Mouse (Mus musculus): ENCODE results near the gene Abi3bp. TPM values are rescaled to one million over a fixed set of nuclear protein-coding genes. Genes with fewer than 3 reads are reported as not detected.
A peak's percentile ranks its signal among the peaks of the same experiment; 100 is the strongest.

Abi3bp gene
- polyA plus RNA-seq, 1 experiment from 2014 or later, result 0.82 TPM

DNA sequence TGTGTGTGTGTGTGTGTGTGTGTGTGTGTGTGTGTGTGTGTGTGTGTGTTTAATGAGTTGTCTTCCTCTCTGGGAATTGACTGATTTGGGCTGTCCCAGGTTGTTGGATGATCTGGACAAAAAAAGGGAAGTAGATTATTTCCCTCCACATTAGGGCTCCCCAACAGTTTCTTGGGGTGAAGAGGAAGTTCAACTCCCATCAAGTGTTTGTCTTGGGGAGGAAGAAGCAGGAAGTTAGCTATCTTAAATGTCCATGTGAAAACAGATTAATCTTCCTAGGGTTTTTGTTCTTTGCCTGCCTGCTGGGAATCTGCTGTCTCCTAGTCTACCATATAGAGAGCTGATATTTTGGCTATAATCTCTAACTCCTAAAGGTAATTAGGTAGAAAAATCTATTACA, 181.2 kb downstream of the Abi3bp start:
- Histone ChIP-seq H3K9me3 (no peaks in the 10 kb centered on the region), H3K9ac (no peak overlapping the region), H3K4me1 (no peaks in the 10 kb centered on the region; the same call in 1 of the 2 replicates), H3K27me3 (no peaks in the 10 kb centered on the region), H3K27ac (no peak overlapping the region), H3K4me3 (replicated peaks) (no peak overlapping the region), H3K36me3 (replicated peaks) (no peaks in the 10 kb centered on the region), H3K4me2 (no peak overlapping the region)
- no peak for ATAC-seq (ENCODE audit: low FRiP score)

DNA sequence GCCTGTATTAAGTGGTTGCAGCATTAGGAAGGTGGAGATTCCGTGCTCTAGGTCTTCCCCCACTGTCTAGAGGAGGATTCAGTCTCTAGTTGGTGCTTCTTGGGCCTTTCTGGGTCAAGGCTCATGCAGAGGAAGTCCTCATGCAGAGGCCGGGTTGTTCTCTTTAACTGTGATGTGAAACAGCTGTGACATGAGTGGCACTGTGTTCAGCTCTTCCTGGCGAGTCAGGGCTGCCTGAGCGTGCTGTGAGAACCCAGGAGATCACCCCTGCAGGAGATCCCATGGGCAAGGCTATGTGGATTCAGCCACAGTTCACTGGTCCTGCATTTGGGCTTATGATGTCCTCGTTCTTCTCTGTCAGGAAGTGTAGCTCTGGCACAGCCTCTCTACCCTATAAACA, 191.8 kb downstream of the Abi3bp start:
- Histone ChIP-seq H3K9ac (no peak overlapping the region), H3K4me1 (no peaks in the 10 kb centered on the region), H3K27me3 (no peaks in the 10 kb centered on the region), H3K4me3 (replicated peaks) (no peak overlapping the region), H3K36me3 (replicated peaks) (no peaks in the 10 kb centered on the region), H3K4me2 (no peak overlapping the region), H3K9me3 (no peaks in the 10 kb centered on the region), H3K27ac (no peak overlapping the region)
- 92% methylated on average over 5 of the region's 5 CpGs for WGBS
- ATAC-seq (ENCODE audit: low FRiP score), result no peak

DNA sequence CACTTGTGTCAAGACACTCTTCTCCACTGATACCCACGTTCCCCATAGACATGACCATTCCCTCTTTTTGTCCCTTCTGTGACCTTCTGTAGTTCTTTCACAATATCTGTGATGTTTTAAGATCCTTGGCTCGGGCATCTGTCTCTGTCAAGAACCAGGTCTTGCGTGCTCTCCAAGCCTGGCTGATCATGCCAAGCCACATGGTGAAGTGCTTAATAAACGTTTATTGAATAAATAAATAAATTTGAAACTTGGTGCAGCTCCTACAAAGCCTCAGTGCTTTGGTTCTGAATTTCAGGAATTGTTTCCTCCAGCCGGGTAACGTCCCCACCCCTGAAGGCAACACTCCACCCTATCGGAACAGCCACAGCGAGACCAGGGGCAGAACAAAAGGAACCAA, 193.3 kb downstream of the Abi3bp start:
- Histone ChIP-seq H3K4me3 (replicated peaks) (no peak overlapping the region), H3K9ac (no peak overlapping the region), H3K27ac (no peak overlapping the region), H3K36me3 (replicated peaks) (no peaks in the 10 kb centered on the region), H3K27me3 (no peaks in the 10 kb centered on the region), H3K4me2 (no peak overlapping the region), H3K9me3 (no peaks in the 10 kb centered on the region), H3K4me1 (no peaks in the 10 kb centered on the region)
- WGBS, result 82% methylated on average over 8 of the region's 8 CpGs
- ATAC-seq (ENCODE audit: low FRiP score), result no peak

DNA sequence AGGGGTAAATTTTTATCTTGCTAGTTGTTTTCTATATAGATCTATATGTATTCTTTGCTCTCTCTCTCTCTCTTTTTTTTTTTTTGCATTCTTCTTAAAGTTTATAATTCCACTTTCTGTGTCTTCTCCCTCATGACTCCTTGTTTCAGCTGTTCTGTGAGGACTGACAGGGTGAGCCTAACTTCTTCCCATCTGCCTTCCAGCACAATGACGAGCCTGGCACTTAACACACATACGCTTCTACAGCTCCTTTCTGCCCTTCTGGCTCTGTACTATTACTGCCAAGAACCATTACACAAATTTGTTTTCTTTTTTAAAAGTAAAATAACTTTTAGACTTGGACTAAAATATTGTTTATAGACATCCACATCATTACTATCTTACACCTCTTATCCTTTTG, 195.7 kb downstream of the Abi3bp start:
- Histone ChIP-seq H3K9ac (no peak overlapping the region), H3K9me3 (no peaks in the 10 kb centered on the region), H3K27ac (no peak overlapping the region), H3K27me3 (no peaks in the 10 kb centered on the region), H3K4me3 (replicated peaks) (no peak overlapping the region), H3K4me2 (no peak overlapping the region), H3K4me1 (no peaks in the 10 kb centered on the region), H3K36me3 (replicated peaks) (no peaks in the 10 kb centered on the region)
- no peak for ATAC-seq (ENCODE audit: low FRiP score)
- 88% methylated on average over 2 of the region's 2 CpGs for WGBS

DNA sequence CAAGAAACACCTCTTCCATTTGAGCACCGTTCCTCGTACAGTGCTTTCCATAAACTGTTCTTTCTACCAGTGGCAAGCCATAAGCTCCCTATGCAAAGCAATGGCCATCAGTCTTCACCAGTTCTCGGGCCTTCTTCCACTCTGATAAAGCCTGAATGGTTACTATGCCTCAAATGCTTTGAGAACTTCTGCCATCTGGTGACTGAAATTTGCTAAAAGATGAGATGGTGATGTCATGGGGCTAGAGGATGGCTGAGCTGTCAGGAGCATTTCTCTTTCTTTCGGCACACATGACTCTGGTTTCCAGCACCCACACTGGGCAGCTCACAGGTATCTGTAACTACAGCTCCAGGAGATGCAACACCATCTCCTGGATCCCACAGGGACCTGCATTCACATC, 199.5 kb downstream of the Abi3bp start:
- no peak for ATAC-seq (ENCODE audit: low FRiP score)
- Histone ChIP-seq H3K27me3 (no peaks in the 10 kb centered on the region), H3K9ac (no peak overlapping the region), H3K4me3 (replicated peaks) (no peak overlapping the region), H3K36me3 (replicated peaks) (no peaks in the 10 kb centered on the region), H3K4me2 (no peak overlapping the region), H3K4me1 (no peaks in the 10 kb centered on the region), H3K27ac (no peak overlapping the region), H3K9me3 (no peaks in the 10 kb centered on the region)
- WGBS, result 81% methylated on average over 4 of the region's 4 CpGs

DNA sequence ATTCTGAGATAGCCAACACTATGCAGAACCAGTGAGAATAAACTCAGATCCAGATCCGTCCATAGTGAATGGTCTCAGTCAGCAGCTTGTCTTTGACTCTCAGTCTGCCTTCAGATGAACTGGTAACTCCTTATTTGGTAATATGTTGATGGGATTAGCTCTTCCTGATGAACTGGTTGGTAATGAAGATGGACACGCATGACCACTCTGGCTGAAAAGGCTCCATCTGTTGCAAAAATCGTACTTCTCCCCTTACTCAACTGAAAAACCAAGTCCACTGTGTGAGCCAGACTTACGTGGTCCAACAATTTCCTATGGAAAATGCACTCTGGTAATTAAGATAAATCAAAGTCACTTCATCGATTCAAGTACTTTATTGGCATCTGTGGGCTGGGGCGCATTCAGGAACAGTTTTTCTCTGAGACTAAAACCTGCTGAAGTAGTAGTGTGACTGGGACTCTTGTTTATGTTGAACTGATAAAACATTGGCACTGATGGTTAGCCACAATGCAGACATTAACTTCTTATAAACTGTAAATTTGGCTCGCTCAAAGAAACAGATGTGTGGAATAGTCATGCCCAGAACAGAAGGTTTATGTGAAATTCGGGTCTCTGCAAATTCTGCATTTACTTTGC, 203.4 kb downstream of the Abi3bp start:
- H3K9ac ChIP-seq, result no peak overlapping the region
- H3K36me3 ChIP-seq (replicated peaks), result peaks cover 16% of the 10 kb centered on the region
- H3K27ac ChIP-seq, result no peak overlapping the region
- H3K27me3 ChIP-seq, result no peaks in the 10 kb centered on the region
- no peak for ATAC-seq (ENCODE audit: low FRiP score)
- WGBS, result 78% methylated on average over 8 of the region's 8 CpGs
- no peak overlapping the region for H3K4me3 ChIP-seq (replicated peaks)
- no peaks in the 10 kb centered on the region for H3K4me1 ChIP-seq
- no peaks in the 10 kb centered on the region for H3K9me3 ChIP-seq
- H3K4me2 ChIP-seq, result no peak overlapping the region

DNA sequence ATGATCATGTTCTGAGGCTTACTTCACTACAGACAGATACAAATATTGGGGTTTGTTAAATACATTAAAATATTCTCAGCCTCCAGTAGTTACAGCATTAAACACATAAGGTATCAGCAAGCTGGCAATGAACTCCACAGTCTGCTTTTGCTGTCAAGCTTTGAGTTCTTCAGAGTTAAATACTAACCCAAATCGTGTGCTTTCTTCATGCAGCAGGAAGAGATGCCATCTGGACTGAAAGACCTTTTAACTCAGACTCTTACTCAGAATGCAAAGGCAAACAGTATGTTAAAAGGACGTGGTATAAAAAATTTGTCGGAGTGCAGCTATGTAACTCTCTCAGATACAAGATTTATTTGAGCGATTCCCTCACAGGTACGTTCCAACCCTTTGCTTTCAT, 209.1 kb downstream of the Abi3bp start:
- H3K27me3 ChIP-seq, result no peaks in the 10 kb centered on the region
- H3K4me1 ChIP-seq, result no peaks in the 10 kb centered on the region
- no peak for ATAC-seq (ENCODE audit: low FRiP score)
- WGBS, result 92% methylated on average over 5 of the region's 5 CpGs
- no peak overlapping the region for H3K27ac ChIP-seq
- no peak overlapping the region for H3K4me2 ChIP-seq
- peaks cover 45% of the 10 kb centered on the region for H3K36me3 ChIP-seq (replicated peaks)
- no peaks in the 10 kb centered on the region for H3K9me3 ChIP-seq
- no peak overlapping the region for H3K4me3 ChIP-seq (replicated peaks)
- no peak overlapping the region for H3K9ac ChIP-seq

DNA sequence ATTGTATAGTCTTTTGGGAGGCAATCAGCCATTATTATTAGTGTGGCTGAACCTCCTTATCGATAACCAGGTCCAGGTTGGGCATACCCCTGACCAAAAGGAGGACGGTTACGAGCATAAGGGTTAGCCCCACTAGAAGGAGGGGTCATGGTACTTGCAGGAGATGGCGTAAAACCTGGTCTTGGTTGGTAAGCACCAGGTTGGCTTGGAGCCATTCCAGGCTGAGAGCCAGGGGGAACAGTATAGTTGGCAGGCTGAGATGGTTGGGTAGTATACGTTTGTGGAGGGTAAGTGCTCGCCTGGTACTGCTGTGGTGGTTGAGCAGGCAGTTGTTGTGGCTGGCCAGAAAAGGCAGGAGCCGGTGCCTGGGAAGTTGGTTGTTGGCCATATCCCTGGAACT, 213.0 kb downstream of the Abi3bp start:
- no peak overlapping the region for H3K4me3 ChIP-seq (replicated peaks)
- no peaks in the 10 kb centered on the region for H3K9me3 ChIP-seq
- H3K36me3 ChIP-seq (replicated peaks), result peaks cover 35% of the 10 kb centered on the region
- H3K27me3 ChIP-seq, result no peaks in the 10 kb centered on the region
- H3K9ac ChIP-seq, result no peak overlapping the region
- no peak overlapping the region for H3K4me2 ChIP-seq
- no peak for ATAC-seq (ENCODE audit: low FRiP score)
- H3K27ac ChIP-seq, result no peak overlapping the region
- no peaks in the 10 kb centered on the region for H3K4me1 ChIP-seq
- WGBS, result 94% methylated on average over 7 of the region's 7 CpGs

DNA sequence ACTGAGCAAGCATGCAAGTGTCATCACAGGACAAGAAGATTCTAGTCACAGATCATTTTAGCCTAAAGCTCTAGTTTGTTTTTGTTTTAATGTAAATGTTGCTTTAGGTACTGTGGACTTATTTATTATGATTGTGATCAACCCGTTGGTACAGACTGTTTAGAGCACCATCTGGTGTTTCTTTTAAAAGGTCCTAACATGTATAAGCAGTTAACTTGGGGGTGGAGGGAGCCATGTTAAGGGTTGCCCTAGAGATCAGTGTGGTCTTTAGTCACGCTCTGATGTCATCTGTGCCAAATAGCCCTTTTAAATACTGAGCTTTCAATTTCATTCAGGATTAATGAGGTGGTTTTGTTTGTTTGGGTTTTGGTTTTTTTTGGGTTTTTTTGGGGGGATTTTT, 218.8 kb downstream of the Abi3bp start:
- peaks cover 34% of the 10 kb centered on the region for H3K36me3 ChIP-seq (replicated peaks)
- 82% methylated on average over 2 of the region's 2 CpGs for WGBS

DNA sequence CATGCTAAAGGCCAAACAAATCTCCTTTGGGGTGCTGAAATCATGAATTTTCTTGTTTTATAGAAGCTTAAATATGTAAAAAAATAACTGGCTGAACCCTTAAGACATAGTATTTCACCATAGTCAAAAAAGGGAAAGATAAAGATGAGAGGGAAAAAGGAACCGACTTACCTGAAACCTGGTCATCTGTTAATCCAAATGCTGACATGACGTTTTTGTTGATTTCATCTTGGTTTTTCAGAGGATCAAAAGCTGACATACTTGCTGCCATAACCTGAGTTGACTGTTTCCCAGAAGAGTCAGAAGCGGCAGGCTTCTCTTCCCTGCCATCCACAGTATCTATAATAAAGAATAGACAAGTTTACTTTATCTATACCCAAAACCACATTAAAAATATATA, 223.2 kb downstream of the Abi3bp start:
- Histone ChIP-seq H3K27me3 (no peaks in the 10 kb centered on the region), H3K4me2 (no peak overlapping the region), H3K4me1 (no peaks in the 10 kb centered on the region), H3K36me3 (replicated peaks) (peaks cover 46% of the 10 kb centered on the region), H3K9me3 (no peaks in the 10 kb centered on the region), H3K27ac (no peak overlapping the region), H3K4me3 (replicated peaks) (no peak overlapping the region), H3K9ac (no peak overlapping the region)
- ATAC-seq (ENCODE audit: low FRiP score), result no peak
- WGBS, result 91% methylated on average over 3 of the region's 3 CpGs

More for the DNA sequence above, 218.8 kb downstream of the Abi3bp start:
- Histone ChIP-seq H3K9ac (no peak overlapping the region), H3K4me1 (no peaks in the 10 kb centered on the region), H3K4me2 (no peak overlapping the region), H3K27me3 (no peaks in the 10 kb centered on the region), H3K27ac (no peak overlapping the region), H3K9me3 (no peaks in the 10 kb centered on the region), H3K4me3 (replicated peaks) (no peak overlapping the region)
- no peak for ATAC-seq (ENCODE audit: low FRiP score)

DNA sequence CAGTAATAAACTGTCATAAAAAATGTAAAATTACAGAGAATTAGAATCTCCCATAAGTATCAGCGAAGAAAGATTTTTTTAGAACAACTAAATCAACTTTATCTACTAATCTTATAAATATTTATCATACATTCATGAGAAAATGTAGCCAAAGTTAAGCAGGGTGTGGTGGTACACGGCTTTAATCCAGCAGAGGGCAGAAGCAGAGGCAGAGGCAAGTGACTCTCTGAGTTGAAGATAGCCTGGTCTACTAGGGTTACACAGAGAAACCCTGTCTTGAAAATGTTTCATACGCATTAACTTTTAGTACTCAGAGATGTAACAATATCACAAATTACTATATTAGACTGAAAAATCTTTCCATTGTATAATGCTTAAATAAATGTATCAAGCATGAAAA, 228.1 kb downstream of the Abi3bp start:
- H3K9ac ChIP-seq, result no peak overlapping the region
- WGBS, result 87% methylated on average over 3 of the region's 3 CpGs
- H3K9me3 ChIP-seq, result no peaks in the 10 kb centered on the region
- no peak overlapping the region for H3K4me2 ChIP-seq
- peaks cover 57% of the 10 kb centered on the region for H3K36me3 ChIP-seq (replicated peaks)
- no peak overlapping the region for H3K27ac ChIP-seq
- H3K27me3 ChIP-seq, result no peaks in the 10 kb centered on the region
- H3K4me1 ChIP-seq, result no peaks in the 10 kb centered on the region
- no peak for ATAC-seq (ENCODE audit: low FRiP score)
- no peak overlapping the region for H3K4me3 ChIP-seq (replicated peaks)

DNA sequence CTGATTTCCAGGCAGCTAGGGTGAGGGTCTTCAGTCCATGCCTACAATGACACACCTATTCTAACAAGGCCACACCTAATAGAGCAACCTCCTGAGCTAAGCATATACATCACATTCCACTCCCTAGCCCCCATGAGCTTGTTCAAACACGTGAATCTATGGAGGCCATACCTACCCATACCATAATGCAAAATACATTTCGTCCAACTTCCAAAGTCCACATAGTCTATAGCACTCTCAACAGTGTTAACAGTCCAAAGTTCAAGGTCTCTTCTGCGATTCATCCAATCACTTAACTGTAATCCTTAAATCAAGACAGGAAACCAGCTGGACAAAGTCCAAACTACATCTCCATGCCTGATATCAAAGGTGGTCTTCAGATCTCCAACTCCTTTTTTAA, 232.4 kb downstream of the Abi3bp start:
- no peak overlapping the region for H3K4me2 ChIP-seq
- H3K4me1 ChIP-seq, result no peaks in the 10 kb centered on the region
- H3K36me3 ChIP-seq (replicated peaks), result peaks cover 55% of the 10 kb centered on the region
- no peak for ATAC-seq (ENCODE audit: low FRiP score)
- no peak overlapping the region for H3K4me3 ChIP-seq (replicated peaks)
- WGBS, result 91% methylated on average over 3 of the region's 3 CpGs
- no peaks in the 10 kb centered on the region for H3K27me3 ChIP-seq
- H3K9me3 ChIP-seq, result no peaks in the 10 kb centered on the region
- no peak overlapping the region for H3K27ac ChIP-seq
- H3K9ac ChIP-seq, result no peak overlapping the region

DNA sequence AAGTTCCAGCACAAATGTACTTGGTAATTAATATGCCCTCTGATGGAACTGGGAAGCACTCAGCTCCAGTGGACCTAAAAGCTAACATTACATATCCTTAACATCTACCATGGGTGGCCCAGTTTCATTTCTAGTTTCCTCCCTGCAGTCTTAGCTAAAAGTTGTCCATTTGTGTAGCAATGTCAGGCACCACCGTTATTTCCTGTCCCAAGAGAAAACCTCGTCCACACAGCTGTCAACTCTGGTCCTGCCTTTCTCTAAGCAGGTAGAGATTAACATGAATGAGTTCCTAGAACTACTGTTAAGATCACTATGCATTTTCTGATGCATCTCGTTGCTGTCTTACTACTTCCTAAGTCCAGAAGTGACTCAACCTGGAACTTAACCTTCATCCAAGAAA, 237.9 kb downstream of the Abi3bp start:
- H3K4me2 ChIP-seq, result peak overlapping the region; percentile 66
- peaks cover 12% of the 10 kb centered on the region for H3K4me1 ChIP-seq
- H3K27ac ChIP-seq, result no peak overlapping the region
- WGBS, result 84% methylated on average over 3 of the region's 3 CpGs
- H3K4me3 ChIP-seq (replicated peaks), result peak overlapping the region; percentile 83
- peaks cover 20% of the 10 kb centered on the region for H3K36me3 ChIP-seq (replicated peaks)
- H3K9ac ChIP-seq, result no peak overlapping the region
- H3K27me3 ChIP-seq, result no peaks in the 10 kb centered on the region
- no peak for ATAC-seq (ENCODE audit: low FRiP score)
- no peaks in the 10 kb centered on the region for H3K9me3 ChIP-seq
